Mouse (Mus musculus) liver, postnatal 0 days (tissue): ENCODE measurements around the gene Gm11020.

Experiments used
- CTCF ChIP-seq: sonication (generic); IDR thresholded peaks from 2 replicates; pipeline ENCODE4 v1.5.1; 2016; ENCODE audit warnings: antibody characterized with exemption, low read depth
- EP300 ChIP-seq: IDR thresholded peaks from 2 replicates; pipeline ENCODE4 v1.6.1; 2016; ENCODE audit warnings: antibody characterized with exemption, low read depth, mild to moderate bottlenecking

DNA sequence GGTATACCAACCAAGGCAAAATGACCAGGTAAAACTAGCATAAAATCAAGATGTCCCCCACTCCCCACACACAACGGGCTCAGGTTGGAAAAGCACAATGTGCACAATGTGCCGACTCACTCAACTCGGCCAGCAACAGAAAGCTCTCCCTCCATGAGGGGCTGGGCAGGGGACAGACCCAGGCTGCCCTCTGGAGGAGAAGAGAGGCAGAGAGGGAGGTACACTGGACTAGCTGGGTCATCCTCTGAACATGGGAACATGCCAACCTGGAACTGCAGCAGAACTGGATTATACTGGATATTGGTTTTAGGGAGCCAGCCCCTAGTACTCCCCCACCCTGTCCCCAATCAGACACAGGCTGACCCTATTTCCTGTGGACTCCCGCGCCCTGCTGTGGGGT lies 31.8 kb downstream of the Gm11020 start:
- peak; percentile 44 for TF ChIP-seq CTCF
- no peak for TF ChIP-seq EP300
